Mouse (Mus musculus): Measurements from ENCODE around the gene Irf2bpl. TPM values are rescaled to one million over a fixed set of nuclear protein-coding genes. Genes with fewer than 3 reads are reported as not detected.

Gene Irf2bpl
- polyA plus RNA-seq, 1 experiment from 2014 or later, result 47.6 TPM

GRCm38 (mm10) chr12:86857290-86857689, 27.3 kb downstream of the Irf2bpl start:
- H3K4me3 ChIP-seq (ENCODE audit: low read depth, low read length), result no peak overlapping the region
- peaks cover 26% of the 10 kb centered on the region for H3K4me1 ChIP-seq (ENCODE audit: control insufficient read depth, insufficient read depth, low read length)
- H3K4me2 ChIP-seq (ENCODE audit: low read depth, low read length), result no peak overlapping the region
- 90% methylated on average over 8 of the region's 8 CpGs for WGBS
- H3K36me3 ChIP-seq (ENCODE audit: control insufficient read depth, insufficient read depth, low read length), result no peaks in the 10 kb centered on the region
- no peaks in the 10 kb centered on the region for H3K9me3 ChIP-seq (ENCODE audit: control insufficient read depth, low read length)
- no peak overlapping the region for H3K27ac ChIP-seq (ENCODE audit: low read depth, low read length)
- H3K27me3 ChIP-seq (ENCODE audit: control insufficient read depth, insufficient read depth, low read length), result no peaks in the 10 kb centered on the region
- no peak overlapping the region for H3K9ac ChIP-seq (replicated peaks; ENCODE audit: low read depth, low read length)
- ATAC-seq (ENCODE audit: low read depth), result no peak

- peak; percentile 81 for ATAC-seq (ENCODE audit: low read depth)
- H3K27me3 ChIP-seq (ENCODE audit: control insufficient read depth, insufficient read depth, low read length), result no peaks in the 10 kb centered on the region
Observed at GRCm38 (mm10) chr12:86855670-86856069, 28.9 kb downstream of the Irf2bpl start.

GRCm38 (mm10) chr12:86853516-86853915, 31.1 kb downstream of the Irf2bpl start:
- Histone ChIP-seq H3K4me3 (ENCODE audit: low read depth, low read length) (no peak overlapping the region), H3K27me3 (ENCODE audit: control insufficient read depth, insufficient read depth, low read length) (no peaks in the 10 kb centered on the region), H3K4me2 (ENCODE audit: low read depth, low read length) (no peak overlapping the region), H3K4me1 (ENCODE audit: control insufficient read depth, insufficient read depth, low read length) (peaks cover 20% of the 10 kb centered on the region), H3K9ac (replicated peaks; ENCODE audit: low read depth, low read length) (no peak overlapping the region), H3K9me3 (ENCODE audit: control insufficient read depth, low read length) (no peaks in the 10 kb centered on the region), H3K36me3 (ENCODE audit: control insufficient read depth, insufficient read depth, low read length) (no peaks in the 10 kb centered on the region), H3K27ac (ENCODE audit: low read depth, low read length) (no peak overlapping the region)
- ATAC-seq (ENCODE audit: low read depth), result no peak
- WGBS, result 75% methylated on average over 1 of the region's 1 CpGs

More at GRCm38 (mm10) chr12:86855670-86856069, 28.9 kb downstream of the Irf2bpl start:
- WGBS, result 11% methylated on average over 11 of the region's 11 CpGs
- Histone ChIP-seq H3K9me3 (ENCODE audit: control insufficient read depth, low read length) (no peaks in the 10 kb centered on the region), H3K36me3 (ENCODE audit: control insufficient read depth, insufficient read depth, low read length) (no peaks in the 10 kb centered on the region), H3K4me3 (ENCODE audit: low read depth, low read length) (no peak overlapping the region), H3K9ac (replicated peaks; ENCODE audit: low read depth, low read length) (0 out of 2 replicates have a peak overlapping the region, but pooled peaks have one; percentile 12), H3K4me2 (ENCODE audit: low read depth, low read length) (no peak overlapping the region; the same call in 1 of the 2 replicates), H3K4me1 (ENCODE audit: control insufficient read depth, insufficient read depth, low read length) (peaks cover 25% of the 10 kb centered on the region), H3K27ac (ENCODE audit: low read depth, low read length) (peak overlapping the region; percentile 78)

- Histone ChIP-seq H3K9ac (replicated peaks; ENCODE audit: low read depth, low read length) (no peak overlapping the region), H3K27ac (ENCODE audit: low read depth, low read length) (no peak overlapping the region)
Observed at GRCm38 (mm10) chr12:86851313-86851712, 33.3 kb downstream of the Irf2bpl start.

GRCm38 (mm10) chr12:86850746-86851145, 33.9 kb downstream of the Irf2bpl start:
- no peak for ATAC-seq (ENCODE audit: low read depth)
- 81% methylated on average over 5 of the region's 5 CpGs for WGBS
- Histone ChIP-seq H3K9ac (replicated peaks; ENCODE audit: low read depth, low read length) (peak overlapping the region; percentile 7; the same call in 1 of the 2 replicates), H3K9me3 (ENCODE audit: control insufficient read depth, low read length) (no peaks in the 10 kb centered on the region), H3K27me3 (ENCODE audit: control insufficient read depth, insufficient read depth, low read length) (no peaks in the 10 kb centered on the region), H3K4me3 (ENCODE audit: low read depth, low read length) (no peak overlapping the region), H3K4me1 (ENCODE audit: control insufficient read depth, insufficient read depth, low read length) (peaks cover 17% of the 10 kb centered on the region), H3K27ac (ENCODE audit: low read depth, low read length) (peak overlapping the region; percentile 78), H3K4me2 (ENCODE audit: low read depth, low read length) (no peak overlapping the region), H3K36me3 (ENCODE audit: control insufficient read depth, insufficient read depth, low read length) (no peaks in the 10 kb centered on the region)

More at GRCm38 (mm10) chr12:86851313-86851712, 33.3 kb downstream of the Irf2bpl start:
- Histone ChIP-seq H3K9me3 (ENCODE audit: control insufficient read depth, low read length) (no peaks in the 10 kb centered on the region), H3K4me3 (ENCODE audit: low read depth, low read length) (no peak overlapping the region), H3K4me2 (ENCODE audit: low read depth, low read length) (no peak overlapping the region), H3K4me1 (ENCODE audit: control insufficient read depth, insufficient read depth, low read length) (peaks cover 20% of the 10 kb centered on the region), H3K27me3 (ENCODE audit: control insufficient read depth, insufficient read depth, low read length) (no peaks in the 10 kb centered on the region), H3K36me3 (ENCODE audit: control insufficient read depth, insufficient read depth, low read length) (no peaks in the 10 kb centered on the region)
- no peak for ATAC-seq (ENCODE audit: low read depth)

- Histone ChIP-seq H3K9ac (replicated peaks; ENCODE audit: low read depth, low read length) (peak overlapping the region; percentile 7; the same call in 1 of the 2 replicates), H3K27ac (ENCODE audit: low read depth, low read length) (peak overlapping the region; percentile 78), H3K27me3 (ENCODE audit: control insufficient read depth, insufficient read depth, low read length) (no peaks in the 10 kb centered on the region), H3K4me2 (ENCODE audit: low read depth, low read length) (no peak overlapping the region), H3K9me3 (ENCODE audit: control insufficient read depth, low read length) (no peaks in the 10 kb centered on the region), H3K4me1 (ENCODE audit: control insufficient read depth, insufficient read depth, low read length) (peaks cover 11% of the 10 kb centered on the region), H3K36me3 (ENCODE audit: control insufficient read depth, insufficient read depth, low read length) (no peaks in the 10 kb centered on the region), H3K4me3 (ENCODE audit: low read depth, low read length) (no peak overlapping the region)
- 39% methylated on average over 10 of the region's 10 CpGs for WGBS
- ATAC-seq (ENCODE audit: low read depth), result peak; percentile 87
Observed at GRCm38 (mm10) chr12:86849945-86850626, 34.5 kb downstream of the Irf2bpl start.

GRCm38 (mm10) chr12:86842866-86843459, 41.6 kb downstream of the Irf2bpl start:
- 38% methylated on average over 15 of the region's 15 CpGs for WGBS
- Histone ChIP-seq H3K4me1 (ENCODE audit: control insufficient read depth, insufficient read depth, low read length) (no peaks in the 10 kb centered on the region), H3K9me3 (ENCODE audit: control insufficient read depth, low read length) (no peaks in the 10 kb centered on the region), H3K36me3 (ENCODE audit: control insufficient read depth, insufficient read depth, low read length) (no peaks in the 10 kb centered on the region), H3K4me3 (ENCODE audit: low read depth, low read length) (no peak overlapping the region), H3K27ac (ENCODE audit: low read depth, low read length) (no peak overlapping the region), H3K27me3 (ENCODE audit: control insufficient read depth, insufficient read depth, low read length) (no peaks in the 10 kb centered on the region), H3K4me2 (ENCODE audit: low read depth, low read length) (no peak overlapping the region), H3K9ac (replicated peaks; ENCODE audit: low read depth, low read length) (no peak overlapping the region)
- no peak for ATAC-seq (ENCODE audit: low read depth)

- no peak for ATAC-seq (ENCODE audit: low read depth)
- no peak overlapping the region for H3K27ac ChIP-seq (ENCODE audit: low read depth, low read length)
- 81% methylated on average over 4 of the region's 4 CpGs for WGBS
Observed at GRCm38 (mm10) chr12:86840526-86840925, 44.1 kb downstream of the Irf2bpl start.

GRCm38 (mm10) chr12:86838181-86838580, 46.4 kb downstream of the Irf2bpl start:
- Histone ChIP-seq H3K9me3 (ENCODE audit: control insufficient read depth, low read length) (no peaks in the 10 kb centered on the region), H3K36me3 (ENCODE audit: control insufficient read depth, insufficient read depth, low read length) (no peaks in the 10 kb centered on the region), H3K9ac (replicated peaks; ENCODE audit: low read depth, low read length) (no peak overlapping the region), H3K4me1 (ENCODE audit: control insufficient read depth, insufficient read depth, low read length) (no peaks in the 10 kb centered on the region; the same call in 1 of the 2 replicates), H3K4me2 (ENCODE audit: low read depth, low read length) (no peak overlapping the region), H3K4me3 (ENCODE audit: low read depth, low read length) (no peak overlapping the region), H3K27ac (ENCODE audit: low read depth, low read length) (no peak overlapping the region), H3K27me3 (ENCODE audit: control insufficient read depth, insufficient read depth, low read length) (no peaks in the 10 kb centered on the region)
- ATAC-seq (ENCODE audit: low read depth), result no peak
- WGBS, result 85% methylated on average over 2 of the region's 2 CpGs

More at GRCm38 (mm10) chr12:86840526-86840925, 44.1 kb downstream of the Irf2bpl start:
- Histone ChIP-seq H3K4me2 (ENCODE audit: low read depth, low read length) (no peak overlapping the region), H3K4me3 (ENCODE audit: low read depth, low read length) (no peak overlapping the region), H3K9me3 (ENCODE audit: control insufficient read depth, low read length) (no peaks in the 10 kb centered on the region), H3K36me3 (ENCODE audit: control insufficient read depth, insufficient read depth, low read length) (no peaks in the 10 kb centered on the region), H3K9ac (replicated peaks; ENCODE audit: low read depth, low read length) (no peak overlapping the region), H3K4me1 (ENCODE audit: control insufficient read depth, insufficient read depth, low read length) (no peaks in the 10 kb centered on the region), H3K27me3 (ENCODE audit: control insufficient read depth, insufficient read depth, low read length) (no peaks in the 10 kb centered on the region)

Data from neural tube, embryonic 14.5 days (tissue).